Mouse (Mus musculus) small intestine, adult 2 months (tissue): Measurements from ENCODE around the gene Slc16a3.

Source experiments
- CTCF ChIP-seq: fragments of 200-500 bp; IDR thresholded peaks from 2 replicates; pipeline ENCODE4 v1.5.1; 2012; ENCODE audit warnings: low read depth, mild to moderate bottlenecking, control low read depth, inconsistent platforms, low read length, moderate library complexity, mixed read lengths; ENCODE audit not compliant: insufficient replicate concordance, insufficient read length; ENCODE audit errors: extremely low read depth
- POLR2A ChIP-seq: fragments of 200-500 bp; IDR thresholded peaks from 2 replicates; pipeline ENCODE4 v1.6.1; 2012; ENCODE audit warnings: low read depth, mild to moderate bottlenecking, control low read depth, inconsistent platforms, low read length, moderate library complexity

DNA sequence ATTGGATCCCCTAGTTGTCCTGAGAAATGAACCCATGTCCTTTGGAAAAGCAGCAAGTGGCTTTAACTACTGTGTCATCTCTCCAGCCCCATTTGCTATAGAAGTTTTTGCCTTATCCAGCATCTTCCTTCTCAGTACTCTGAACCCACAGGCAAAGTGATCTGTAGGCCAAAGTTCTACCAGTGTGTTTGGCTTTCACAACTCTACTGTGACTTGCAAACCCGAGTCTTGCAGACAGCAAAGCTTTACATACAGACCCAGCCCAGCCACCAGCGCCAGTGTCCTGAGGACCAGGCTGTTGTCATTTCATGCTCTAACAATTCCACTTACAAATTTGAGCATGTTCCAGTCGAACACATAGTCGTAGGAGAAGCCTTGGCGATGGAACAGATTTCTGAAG lies 23.0 kb downstream of the Slc16a3 start:
- TF ChIP-seq CTCF, result no peak
- no peak for TF ChIP-seq POLR2A
